Mouse (Mus musculus): Measurements from ENCODE around the gene Sema6d. TPM values are rescaled to one million over a fixed set of nuclear protein-coding genes. Genes with fewer than 3 reads are reported as not detected.

The Sema6d gene
- polyA plus RNA-seq (2015; fragmentation: Illumina TruSeq; extraction: RNeasy Lipid Tissue Mini Kit (QIAGEN cat#74804); ENCODE audit: insufficient read depth, low read depth, low replicate concordance): 6.0 TPM

GRCm38 (mm10) chr2:124089813-124090230 is at the start of gene Sema6d:
Gene Sema6d (plus strand): TSS chr2:124089969.

